Mouse (Mus musculus): ENCODE results near the gene Osbpl11.

DNA sequence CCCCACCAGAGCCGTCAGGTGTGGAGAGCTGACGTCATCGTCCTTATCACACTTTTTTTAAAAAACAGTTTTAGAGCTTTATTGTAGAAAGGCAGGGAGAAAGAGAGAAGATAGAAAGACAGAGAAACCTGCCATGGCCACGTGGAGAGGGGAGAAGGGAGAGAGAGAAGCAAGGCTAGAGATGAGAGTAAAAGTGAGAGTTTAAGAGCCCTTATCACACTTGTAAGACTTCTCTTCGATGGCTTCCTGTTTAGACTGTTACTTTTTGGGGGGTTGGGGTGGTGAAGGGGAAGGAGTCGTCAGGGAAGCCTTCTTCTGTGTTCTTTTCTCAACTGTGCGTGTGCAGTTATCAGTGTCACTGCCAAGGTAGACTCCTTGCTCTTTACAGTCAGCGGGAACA lies 15.7 kb downstream of the Osbpl11 start:
- TF ChIP-seq CTCF (IDR thresholded peaks at IDR 0.05; ENCODE audit: low read depth, low read length) (no peak), POLR2A (IDR thresholded peaks at IDR 0.05; ENCODE audit: extremely low read depth, insufficient read depth, low read length) (no peak)
